Mouse (Mus musculus): ENCODE data around the gene Dhx38. TPM values are rescaled to one million over a fixed set of nuclear protein-coding genes. Genes with fewer than 3 reads are reported as not detected.

The Dhx38 gene
- 35.9 TPM for polyA plus RNA-seq (2017; shearing (Covaris generic))

GRCm38 (mm10) chr8:109565498-109566333 is at the start of gene Dhx38, which contains the start of gene Txnl4b:
Gene Dhx38 (minus strand): TSS chr8:109565861.
Gene Txnl4b (plus strand): TSS chr8:109565892.

DNA sequence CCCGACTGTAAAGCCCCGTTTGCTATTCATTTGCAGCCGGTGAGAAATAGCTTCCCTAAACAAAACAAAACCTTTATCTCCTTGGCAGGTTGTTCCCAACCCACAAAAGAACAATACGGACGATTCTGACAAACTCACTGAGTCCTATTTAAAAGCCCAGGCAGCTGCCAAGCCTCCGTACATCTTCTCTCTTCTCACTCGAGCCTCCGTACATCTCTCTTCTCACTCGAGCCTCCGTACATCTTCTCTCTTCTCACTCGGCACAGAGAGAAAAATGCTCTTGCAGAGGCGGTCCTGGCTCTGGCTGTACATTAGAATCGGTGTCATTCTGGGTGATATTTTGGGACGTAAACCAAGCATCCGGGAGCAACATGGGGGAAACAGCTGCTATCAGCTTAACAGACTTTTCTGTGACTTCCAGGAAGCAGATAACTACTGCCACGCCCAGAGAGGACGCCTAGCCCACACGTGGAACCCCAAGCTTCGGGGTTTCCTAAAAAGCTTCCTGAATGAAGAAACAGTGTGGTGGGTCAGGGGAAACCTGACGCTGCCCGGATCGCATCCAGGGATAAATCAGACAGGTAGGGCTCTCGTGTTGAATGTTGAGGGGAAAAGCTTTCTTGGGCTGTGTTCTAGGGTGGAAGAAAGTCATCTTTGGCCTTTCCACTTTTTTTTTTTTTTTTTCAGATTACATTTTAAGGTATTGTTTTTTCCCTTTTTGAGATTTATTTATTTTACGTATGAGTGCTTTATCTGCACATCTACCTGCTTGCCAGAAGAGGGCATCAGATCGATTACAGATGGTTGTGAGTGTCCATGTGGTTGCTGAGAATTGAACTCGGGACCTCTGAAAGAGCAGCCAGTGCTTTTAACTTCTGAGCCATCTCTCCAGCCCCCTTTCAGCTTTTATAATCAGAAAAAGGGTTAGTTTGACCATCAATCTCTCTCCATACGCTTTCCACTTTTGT is 48.9 kb upstream of the Dhx38 start, which contains the start of gene Pkd1l3:
Pkd1l3 (plus strand) TSS at position 275 of the 968 bp plus-strand sequence.

DNA sequence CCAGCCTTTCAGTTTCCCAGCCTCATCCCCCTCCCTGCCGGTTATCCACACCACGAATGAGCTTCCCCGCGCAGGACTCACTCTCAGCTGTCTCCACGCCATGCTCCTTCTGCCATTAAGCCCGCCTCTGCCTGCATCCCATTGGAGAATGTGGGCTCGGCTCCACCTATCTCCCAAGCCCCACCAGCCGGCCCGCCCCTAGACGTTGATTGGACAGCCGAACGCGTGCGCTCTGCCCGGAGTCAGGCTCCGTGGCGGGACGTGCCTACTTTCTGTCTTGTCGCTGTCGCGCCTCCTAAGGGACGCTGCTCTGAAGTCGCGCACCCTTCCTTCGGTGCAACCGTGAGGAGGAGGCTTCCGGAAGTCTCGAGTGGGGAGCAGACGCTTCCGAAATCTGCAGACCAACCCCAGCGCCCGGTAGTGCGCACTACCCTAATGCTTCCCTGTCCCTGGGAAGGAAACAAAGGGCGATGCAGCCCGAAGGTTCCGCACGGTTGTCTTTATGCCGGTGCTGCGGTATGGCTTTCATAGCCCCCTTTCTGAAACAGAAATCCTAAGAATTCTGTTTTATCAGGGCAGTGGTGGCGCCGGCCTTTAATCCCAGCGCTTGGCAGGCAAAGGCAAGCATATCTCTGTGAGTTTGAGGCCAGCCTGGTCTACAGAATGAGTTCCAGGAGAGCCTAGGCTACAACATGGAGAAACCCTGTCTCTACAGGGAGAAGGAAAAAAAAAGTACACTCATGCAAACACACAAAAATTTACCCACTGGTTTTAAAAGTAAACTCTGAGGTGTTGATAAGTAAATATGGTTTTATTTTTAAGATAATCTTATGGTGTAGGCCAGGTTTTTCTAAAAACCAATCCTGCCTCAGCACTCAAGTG is 42.9 kb upstream of the Dhx38 start, which contains the start of gene Dhodh:
Dhodh (minus strand) TSS at position 403 of the 882 bp plus-strand sequence.

GRCm38 (mm10) chr8:109578900-109579301 is 13.2 kb upstream of the Dhx38 start, which contains the start of gene Hp:
Gene Hp (minus strand): TSS chr8:109579172.

Other genes with a start within 250 kb of the Dhx38 start
- gene Pmfbp1, start 71.8 kb downstream of the Dhx38 start, polyA plus RNA-seq (2017; shearing (Covaris generic)) = not detected
- gene Txnl4b, start within 50 bp of the Dhx38 start, polyA plus RNA-seq (2017; shearing (Covaris generic)) = 6.3 TPM
- not detected for gene Hp, start 13.3 kb upstream of the Dhx38 start, polyA plus RNA-seq (2017; shearing (Covaris generic))
- gene Dhodh, start 42.8 kb upstream of the Dhx38 start, polyA plus RNA-seq (2017; shearing (Covaris generic)) = 35.1 TPM
- 1.3 TPM for gene Pkd1l3, start 48.7 kb upstream of the Dhx38 start, polyA plus RNA-seq (2017; shearing (Covaris generic))
- gene Ist1, start 127.4 kb upstream of the Dhx38 start, polyA plus RNA-seq (2017; shearing (Covaris generic)) = 161 TPM
- 5.2 TPM for gene Zfp821, start 139.7 kb upstream of the Dhx38 start, polyA plus RNA-seq (2017; shearing (Covaris generic))
- gene Atxn1l, start 171.9 kb upstream of the Dhx38 start, polyA plus RNA-seq (2017; shearing (Covaris generic)) = 3.5 TPM
- 66.1 TPM for gene Ap1g1, start 212.7 kb upstream of the Dhx38 start, polyA plus RNA-seq (2017; shearing (Covaris generic))

Measured in activated CD4-positive, CD25-positive, alpha-beta regulatory T cell, adult 9 weeks (primary cell).